Mouse (Mus musculus) urinary bladder, postnatal 4 days (tissue): ENCODE data around the gene Nedd9.

Source experiments
- DNase-seq, 2 experiments: peaks; one replicate each; pipeline ENCODE4 v3.0.0; 2021 to 2022; ENCODE audit warnings: low spot score in 2 of 2

Gene Nedd9

GRCm38 (mm10) chr13:41491981-41492702, 5.0 kb upstream of the Nedd9 start:
- no peak for DNase-seq

GRCm38 (mm10) chr13:41491522-41491921, 4.4 kb upstream of the Nedd9 start:
- DNase-seq, result no peak

DNA sequence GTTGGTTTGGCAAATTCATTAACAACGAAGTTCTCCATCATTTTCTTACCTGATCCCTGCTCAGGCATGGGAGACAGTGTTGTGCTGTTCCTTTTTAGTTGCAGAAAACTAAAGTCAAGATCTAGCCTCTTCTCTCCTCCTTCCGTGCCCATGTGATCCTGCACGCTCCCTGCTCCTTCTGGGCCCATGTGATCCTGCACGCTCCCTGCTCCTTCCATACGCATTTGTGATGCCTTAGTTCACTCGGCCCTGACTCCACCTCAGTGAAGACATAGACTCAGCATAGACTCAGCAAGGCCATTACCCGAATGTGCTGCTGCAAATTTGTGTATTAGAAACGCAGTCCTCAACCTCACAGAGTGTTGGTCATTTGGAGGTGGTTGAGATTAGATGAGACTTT, 3.1 kb upstream of the Nedd9 start:
- no peak for DNase-seq

DNA sequence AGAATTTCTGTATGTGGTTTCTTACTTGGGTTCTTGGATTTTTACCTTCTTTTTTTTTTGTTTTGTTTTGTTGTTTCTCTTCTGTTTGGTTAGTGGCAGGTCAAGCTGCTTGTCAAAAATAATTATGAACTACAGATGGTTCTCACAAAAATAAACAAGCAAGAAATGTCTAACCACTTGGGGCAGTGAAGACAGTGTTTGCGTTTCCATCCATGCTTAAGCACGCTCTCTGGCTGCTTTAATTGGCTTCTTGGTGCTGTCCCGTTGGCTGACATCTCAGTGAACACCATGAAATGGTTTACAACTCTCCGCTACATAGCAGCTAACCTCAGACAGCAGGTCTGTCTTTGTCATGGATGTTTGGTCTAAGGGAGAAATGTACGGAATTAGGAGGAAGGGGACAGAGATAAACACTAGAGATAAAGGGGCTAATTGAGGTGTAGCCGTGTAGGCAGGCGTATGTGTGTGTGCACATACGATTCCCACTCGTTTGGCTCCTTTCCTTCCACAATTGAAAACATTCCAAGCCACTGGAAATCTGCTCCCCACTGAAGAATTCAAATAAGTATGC, 2.6 kb upstream of the Nedd9 start:
- DNase-seq, result no peak

- DNase-seq, result no peak
Measured at GRCm38 (mm10) chr13:41487409-41487743, 214 bp upstream of the Nedd9 start.

DNA sequence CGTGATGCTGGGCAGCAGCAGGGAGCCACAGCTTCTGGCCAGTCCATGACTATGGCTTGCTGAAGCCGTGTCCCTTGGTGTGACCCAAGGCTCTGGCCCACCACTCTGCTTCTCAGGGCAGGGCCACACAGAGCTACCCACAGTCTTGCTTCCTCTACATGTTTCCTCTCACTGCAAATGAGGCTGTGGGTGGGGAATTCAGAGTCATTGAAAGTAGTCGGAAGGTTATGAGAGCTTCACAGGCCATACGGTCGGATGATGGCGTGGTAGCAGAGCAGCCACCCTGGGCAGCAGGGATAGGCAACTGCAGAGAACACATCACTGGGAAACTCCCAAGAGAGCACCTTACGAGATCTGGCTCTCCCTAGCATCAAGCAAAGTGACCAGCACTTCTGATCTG, 3.2 kb downstream of the Nedd9 start:
- no peak for DNase-seq

GRCm38 (mm10) chr13:41482408-41483011, 4.7 kb downstream of the Nedd9 start:
- DNase-seq, result no peak

DNA sequence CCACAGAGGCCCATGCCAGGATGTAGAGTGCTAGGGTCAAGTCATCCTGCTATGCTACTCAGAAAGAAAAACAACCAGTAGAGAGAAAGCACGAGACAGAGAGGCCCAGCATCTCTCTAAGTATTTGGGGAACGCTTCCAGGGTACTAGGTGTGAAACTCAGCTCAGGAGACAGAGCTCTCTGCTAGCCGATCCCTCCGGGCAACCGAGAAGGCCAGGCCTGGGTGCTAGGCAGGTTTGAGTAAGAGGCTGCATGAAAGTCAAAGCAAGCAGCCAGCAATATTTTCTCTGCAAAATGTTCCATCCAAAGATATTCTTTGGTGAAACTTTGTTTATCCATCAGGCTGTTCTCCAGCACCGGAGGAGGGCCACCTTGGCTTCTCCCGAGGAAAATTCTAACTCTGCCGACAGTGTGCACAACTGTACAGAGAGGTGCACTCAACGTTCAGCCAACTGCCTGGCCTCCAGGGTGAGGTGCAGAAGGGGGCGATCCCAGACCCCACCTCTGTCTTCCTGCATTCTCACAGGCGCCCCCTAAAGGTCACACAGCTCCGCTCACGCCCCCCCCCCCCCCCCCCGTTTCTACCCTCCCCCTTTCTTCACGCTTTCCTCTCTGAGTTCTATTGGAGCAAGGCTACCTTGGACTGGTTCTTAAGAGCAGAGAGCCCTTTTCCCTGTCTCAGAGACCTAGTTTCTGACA, 7.3 kb downstream of the Nedd9 start:
- DNase-seq, result no peak

GRCm38 (mm10) chr13:41476216-41476615, 10.9 kb downstream of the Nedd9 start:
- no peak for DNase-seq

DNA sequence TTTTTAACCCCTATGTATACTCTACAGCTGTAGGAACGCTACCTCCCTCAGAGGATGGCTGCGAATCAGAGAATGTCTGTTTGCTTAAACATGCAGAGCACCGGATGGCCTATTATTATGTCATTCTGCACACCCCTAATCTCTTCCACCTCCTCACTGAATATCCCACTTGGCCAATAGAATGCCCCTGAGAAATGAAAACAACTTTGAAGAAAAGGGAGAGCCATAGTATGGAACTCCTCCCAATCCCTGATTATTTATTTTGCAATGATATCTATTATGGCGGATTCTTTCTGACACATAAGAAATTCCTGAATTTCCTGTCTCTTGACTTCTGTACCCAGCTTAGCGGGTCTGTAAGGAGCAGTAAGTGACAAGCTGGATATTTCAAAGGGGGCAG, 12.8 kb downstream of the Nedd9 start:
- DNase-seq, result no peak

DNA sequence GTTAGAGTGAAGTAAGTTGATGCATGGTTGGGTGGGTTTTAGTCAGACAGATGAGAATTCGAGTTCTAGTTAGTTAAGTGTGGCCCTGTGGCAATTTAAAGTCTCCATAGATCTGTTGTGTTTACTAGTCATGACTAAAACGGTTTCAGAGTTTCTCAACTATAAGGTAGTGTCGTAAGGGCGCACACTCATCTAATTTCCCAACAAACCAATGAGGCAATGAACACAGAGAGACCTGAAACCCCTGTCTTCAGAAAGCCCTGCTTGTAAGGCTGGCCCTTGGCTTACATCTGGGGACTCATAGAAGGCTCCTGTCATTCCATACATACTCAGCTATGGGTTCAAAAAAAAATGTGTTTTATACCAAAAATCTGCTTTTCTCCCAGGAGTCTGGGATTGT, 13.7 kb downstream of the Nedd9 start:
- DNase-seq, result no peak

- no peak for DNase-seq
Measured at GRCm38 (mm10) chr13:41472878-41473424, 14.2 kb downstream of the Nedd9 start.

GRCm38 (mm10) chr13:41468277-41468676, 18.9 kb downstream of the Nedd9 start:
- no peak for DNase-seq

- peak in 1 of 2 experiments; percentile 21 for DNase-seq
Measured at GRCm38 (mm10) chr13:41467036-41467435, 20.1 kb downstream of the Nedd9 start.

GRCm38 (mm10) chr13:41466616-41467015, 20.5 kb downstream of the Nedd9 start:
- no peak for DNase-seq

DNA sequence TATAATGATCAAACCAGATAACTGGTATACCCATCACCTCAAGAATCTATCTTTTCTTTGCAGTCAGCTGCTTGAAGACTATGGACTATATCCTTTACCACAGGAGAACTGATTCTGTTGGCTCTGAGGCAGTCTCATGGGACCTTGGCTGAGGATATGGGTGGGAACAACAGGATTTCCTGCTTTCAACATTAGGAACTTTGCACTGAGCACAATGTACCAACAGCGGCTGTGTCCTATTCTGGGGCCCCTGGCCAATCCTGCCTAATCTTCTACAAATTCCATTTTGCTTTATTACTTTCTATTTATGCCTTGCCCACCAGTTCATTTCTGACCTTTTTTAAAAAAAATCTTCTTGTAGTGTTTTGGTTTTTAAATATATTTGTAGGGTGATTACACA, 21.0 kb downstream of the Nedd9 start:
- DNase-seq, result no peak

- DNase-seq, result no peak
Measured at GRCm38 (mm10) chr13:41461418-41461817, 25.7 kb downstream of the Nedd9 start.

DNA sequence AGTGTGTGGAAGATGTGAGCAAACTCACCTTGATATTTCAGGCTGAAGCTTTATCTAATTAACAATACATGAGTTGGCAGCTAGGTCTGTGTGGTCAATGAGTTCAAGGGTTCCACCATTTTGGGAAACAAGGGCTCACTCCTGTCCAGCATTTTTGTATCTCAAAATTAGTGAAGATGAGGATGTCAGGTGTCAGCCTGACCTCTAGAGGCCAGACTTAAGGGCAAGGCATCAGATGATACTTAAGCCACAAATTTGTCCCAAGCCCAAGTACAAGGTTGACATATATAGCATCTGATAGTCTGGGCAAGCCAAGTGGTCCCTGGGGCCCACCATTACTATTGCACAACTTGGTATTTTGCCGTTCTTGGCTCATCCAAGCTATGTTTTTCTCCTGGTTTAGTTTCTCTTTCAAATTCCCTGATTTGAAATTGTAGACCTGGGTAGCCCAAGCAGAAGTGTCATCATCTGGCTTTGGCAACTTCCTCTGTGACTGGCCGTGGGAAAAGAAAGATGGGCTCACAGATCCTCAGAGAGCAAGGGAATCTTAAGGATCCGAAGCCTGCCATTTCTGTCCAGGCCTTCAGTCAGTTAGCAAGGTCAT, 27.4 kb downstream of the Nedd9 start:
- DNase-seq, result no peak

DNA sequence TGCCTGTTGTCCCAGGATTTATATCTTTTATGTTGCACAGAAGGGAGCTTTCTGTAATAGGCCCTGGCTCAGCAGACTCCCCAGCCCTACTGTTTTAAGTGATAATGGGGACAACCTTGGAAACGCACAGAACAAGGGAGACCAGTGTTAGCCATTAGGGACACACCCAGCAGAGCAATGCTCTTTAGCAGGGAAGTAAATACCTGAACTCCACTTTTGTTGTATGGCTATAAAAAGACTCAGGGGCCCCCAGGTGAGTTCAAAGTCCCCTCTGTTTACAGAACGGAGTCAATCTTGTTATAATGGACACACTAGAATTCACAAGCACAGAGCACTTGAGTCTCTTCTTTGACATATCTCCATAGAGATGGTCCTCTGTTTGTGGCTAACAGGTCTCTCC, 28.5 kb downstream of the Nedd9 start:
- no peak for DNase-seq

DNA sequence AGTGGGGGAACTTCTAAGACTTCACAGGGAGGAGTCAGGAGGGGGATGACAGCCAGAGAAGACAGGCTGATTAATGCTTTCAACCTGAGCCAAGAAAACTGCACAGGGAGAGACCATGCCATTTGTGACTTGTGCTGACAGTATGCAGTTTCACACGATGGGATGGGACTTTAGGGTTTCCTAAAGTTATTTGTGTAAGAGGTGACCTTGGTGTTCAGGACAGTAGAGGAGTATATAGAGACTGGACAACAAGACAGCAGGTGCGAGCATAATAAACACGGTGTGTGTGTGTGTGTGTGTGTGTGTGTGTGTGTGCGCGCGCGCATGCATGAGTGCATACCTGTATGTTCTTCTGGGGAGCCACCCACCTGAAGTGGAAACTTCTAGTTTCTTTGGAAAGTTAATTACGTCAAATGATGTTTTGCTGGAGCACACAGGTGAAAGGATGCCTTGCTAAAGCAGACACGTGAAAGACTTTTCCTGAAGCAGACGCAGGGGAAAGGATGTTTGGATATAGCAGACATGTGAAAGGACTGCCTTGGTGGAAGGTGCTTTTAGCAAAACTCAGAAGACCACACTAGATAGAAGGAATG, 29.3 kb downstream of the Nedd9 start:
- no peak for DNase-seq

- DNase-seq, result no peak
Measured at GRCm38 (mm10) chr13:41457030-41457797, 29.9 kb downstream of the Nedd9 start.
